Mouse (Mus musculus) kidney, embryonic 14.5 days (tissue): ENCODE results near the gene Cnst. TPM values are rescaled to one million over a fixed set of nuclear protein-coding genes. Genes with fewer than 3 reads are reported as not detected.

Source experiments
- ATAC-seq: fragments of 200-750 bp; cut with Nextera tagmentation; 2 replicates; pipeline ENCODE4 v1.8.0; 2017; ENCODE audit warnings: moderate number of reproducible peaks, mild to moderate bottlenecking, moderate TSS enrichment, moderate library complexity; ENCODE audit not compliant: low FRiP score, low TSS enrichment
- H3K27ac ChIP-seq: fragments of 300-500 bp; sonication (generic); 2 replicates; pipeline ENCODE4 v1.5.1; 2014; ENCODE audit warnings: low read depth, mild to moderate bottlenecking, low read length, moderate library complexity, mixed read lengths
- H3K27me3 ChIP-seq: fragments of 300-500 bp; sonication (generic); 2 replicates; pipeline ENCODE4 v1.6.1; 2014; ENCODE audit warnings: mild to moderate bottlenecking, low read length; ENCODE audit not compliant: control insufficient read depth, insufficient read depth
- H3K36me3 ChIP-seq: fragments of 300-500 bp; sonication (generic); 2 replicates; pipeline ENCODE4 v1.6.1; 2014; ENCODE audit warnings: low read length, mixed read lengths; ENCODE audit not compliant: control insufficient read depth, insufficient read depth
- H3K4me1 ChIP-seq: fragments of 300-500 bp; sonication (generic); 2 replicates; pipeline ENCODE4 v1.6.1; 2014; ENCODE audit warnings: low read length, mixed read lengths; ENCODE audit not compliant: control insufficient read depth, insufficient read depth
- H3K4me2 ChIP-seq: fragments of 300-500 bp; sonication (generic); replicated peaks from 2 replicates; pipeline ENCODE4 v1.6.1; 2014; ENCODE audit warnings: low read depth, mild to moderate bottlenecking, low read length
- H3K4me3 ChIP-seq: fragments of 300-500 bp; sonication (generic); 2 replicates; pipeline ENCODE4 v1.5.1; 2014; ENCODE audit warnings: mild to moderate bottlenecking, low read length
- H3K9ac ChIP-seq: fragments of 300-500 bp; sonication (generic); 2 replicates; pipeline ENCODE4 v1.6.1; 2014; ENCODE audit warnings: low read depth, mild to moderate bottlenecking, low read length, moderate library complexity
- H3K9me3 ChIP-seq: fragments of 300-500 bp; sonication (generic); 2 replicates; pipeline ENCODE4 v1.6.1; 2016; ENCODE audit warnings: low read length; ENCODE audit not compliant: control insufficient read depth
- WGBS: fragments of 180-500 bp; shearing (Covaris S2); extraction: QIAGEN DNeasy Blood & Tissue Kit; methylation state at CpG from one replicate; pipeline ENCODE4 v1.1.7; 2014; 5-methylcytosine and 5-hydroxymethylcytosine counted together
- polyA plus RNA-seq: library from polyadenylated mRNA; unstranded; fragments of >200 nt; fragmentation: Nextera tagmentation; extraction: Ambion mirVana; gene quantifications from 2 replicates; pipeline ENCODE4 v1.2.1, GENCODE M21; 2014

Gene Cnst
- polyA plus RNA-seq, 1 experiment from 2014 or later = 14.1 TPM

- H3K9ac ChIP-seq = no peak overlapping the region
- no peak overlapping the region for H3K4me2 ChIP-seq
- no peaks in the 10 kb centered on the region for H3K4me1 ChIP-seq
- peaks cover 11% of the 10 kb centered on the region for H3K36me3 ChIP-seq
- H3K4me3 ChIP-seq = no peak overlapping the region
- H3K9me3 ChIP-seq = no peaks in the 10 kb centered on the region
- H3K27me3 ChIP-seq = no peaks in the 10 kb centered on the region
- H3K27ac ChIP-seq = no peak overlapping the region
- WGBS = 56% methylated on average over 9 of the region's 9 CpGs
- ATAC-seq = no peak
Observed at GRCm38 (mm10) chr1:179612986-179613505, 66.9 kb downstream of the Cnst start.

- Histone ChIP-seq H3K27me3 (no peaks in the 10 kb centered on the region), H3K4me2 (no peak overlapping the region), H3K27ac (no peak overlapping the region), H3K9me3 (no peaks in the 10 kb centered on the region), H3K36me3 (no peaks in the 10 kb centered on the region), H3K9ac (no peak overlapping the region), H3K4me3 (no peak overlapping the region), H3K4me1 (no peaks in the 10 kb centered on the region)
- no peak for ATAC-seq
- WGBS = 86% methylated on average over 7 of the region's 7 CpGs
Observed at GRCm38 (mm10) chr1:179617426-179617825, 71.3 kb downstream of the Cnst start.

DNA sequence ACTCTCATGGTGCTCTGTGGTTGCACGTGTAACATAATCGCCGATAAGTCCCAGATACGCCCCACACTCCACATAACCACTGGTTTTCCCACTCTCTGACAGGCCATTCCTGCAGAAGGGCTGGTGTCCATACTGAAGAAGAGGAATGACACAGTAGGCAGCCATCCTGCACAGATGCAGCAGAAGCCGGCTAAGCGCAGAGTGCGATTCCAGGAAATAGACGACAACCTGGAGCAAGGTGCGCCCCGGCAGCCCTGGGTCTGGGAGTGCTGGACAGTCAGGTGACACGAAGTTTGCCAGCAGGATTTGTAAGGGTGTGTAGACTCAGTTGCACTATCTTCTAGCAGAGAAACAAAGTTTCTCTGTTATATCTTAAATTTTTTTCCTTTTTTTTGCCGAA lies 76.5 kb downstream of the Cnst start:
- WGBS = 95% methylated on average over 12 of the region's 12 CpGs
- Histone ChIP-seq H3K9me3 (no peaks in the 10 kb centered on the region), H3K27me3 (no peaks in the 10 kb centered on the region), H3K36me3 (peaks cover 11% of the 10 kb centered on the region), H3K4me2 (no peak overlapping the region), H3K9ac (no peak overlapping the region), H3K27ac (no peak overlapping the region), H3K4me3 (no peak overlapping the region), H3K4me1 (no peaks in the 10 kb centered on the region)
- no peak for ATAC-seq

- Histone ChIP-seq H3K27ac (no peak overlapping the region), H3K4me3 (no peak overlapping the region), H3K9me3 (no peaks in the 10 kb centered on the region), H3K4me1 (no peaks in the 10 kb centered on the region), H3K4me2 (no peak overlapping the region), H3K27me3 (no peaks in the 10 kb centered on the region), H3K9ac (no peak overlapping the region), H3K36me3 (peaks cover 11% of the 10 kb centered on the region)
- no peak for ATAC-seq
- WGBS = 65% methylated on average over 4 of the region's 4 CpGs
Observed at GRCm38 (mm10) chr1:179623657-179624056, 77.5 kb downstream of the Cnst start.

- no peak overlapping the region for H3K27ac ChIP-seq
- 66% methylated on average over 4 of the region's 4 CpGs for WGBS
- ATAC-seq = no peak
Observed at GRCm38 (mm10) chr1:179624354-179624753, 78.2 kb downstream of the Cnst start.

DNA sequence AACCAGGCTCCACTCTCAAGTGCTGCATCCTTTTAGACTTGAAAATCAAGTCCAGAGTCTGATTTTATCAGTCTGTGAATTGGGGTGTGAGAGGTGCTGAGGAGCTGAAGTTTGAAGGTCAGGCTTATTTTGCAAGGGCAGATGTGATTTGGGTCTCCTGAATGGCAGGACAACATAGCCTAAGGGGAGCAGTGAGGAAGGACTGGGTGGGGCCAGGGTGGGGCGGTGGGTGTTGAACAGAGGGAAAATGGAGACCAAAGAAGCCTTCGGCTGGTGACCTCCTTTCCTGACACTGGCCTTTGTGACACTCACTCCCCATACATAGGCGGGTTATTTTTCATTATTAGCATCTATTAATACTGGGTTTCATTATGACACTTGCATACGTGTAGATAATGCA lies 81.7 kb downstream of the Cnst start:
- H3K4me1 ChIP-seq = no peaks in the 10 kb centered on the region
- no peaks in the 10 kb centered on the region for H3K9me3 ChIP-seq
- ATAC-seq = no peak
- H3K4me3 ChIP-seq = no peak overlapping the region
- 84% methylated on average over 4 of the region's 4 CpGs for WGBS
- H3K27ac ChIP-seq = no peak overlapping the region
- H3K27me3 ChIP-seq = no peaks in the 10 kb centered on the region
- peaks cover 11% of the 10 kb centered on the region for H3K36me3 ChIP-seq
- H3K4me2 ChIP-seq = no peak overlapping the region
- H3K9ac ChIP-seq = no peak overlapping the region

More at GRCm38 (mm10) chr1:179624354-179624753, 78.2 kb downstream of the Cnst start:
- Histone ChIP-seq H3K4me1 (no peaks in the 10 kb centered on the region), H3K4me3 (no peak overlapping the region), H3K4me2 (no peak overlapping the region), H3K9me3 (no peaks in the 10 kb centered on the region), H3K9ac (no peak overlapping the region), H3K27me3 (no peaks in the 10 kb centered on the region), H3K36me3 (peaks cover 11% of the 10 kb centered on the region)

GRCm38 (mm10) chr1:179628438-179629106 lies 82.4 kb downstream of the Cnst start:
- no peak for ATAC-seq
- WGBS = 59% methylated on average over 8 of the region's 8 CpGs
- H3K4me1 ChIP-seq = no peaks in the 10 kb centered on the region

GRCm38 (mm10) chr1:179629276-179629675 lies 83.1 kb downstream of the Cnst start:
- 76% methylated on average over 5 of the region's 5 CpGs for WGBS
- no peaks in the 10 kb centered on the region for H3K9me3 ChIP-seq
- no peak overlapping the region for H3K27ac ChIP-seq
- no peak overlapping the region for H3K9ac ChIP-seq
- H3K4me1 ChIP-seq = no peaks in the 10 kb centered on the region
- H3K4me3 ChIP-seq = no peak overlapping the region
- H3K4me2 ChIP-seq = no peak overlapping the region
- ATAC-seq = no peak
- peaks cover 11% of the 10 kb centered on the region for H3K36me3 ChIP-seq
- H3K27me3 ChIP-seq = no peaks in the 10 kb centered on the region

More at GRCm38 (mm10) chr1:179628438-179629106, 82.4 kb downstream of the Cnst start:
- Histone ChIP-seq H3K27ac (no peak overlapping the region), H3K9me3 (no peaks in the 10 kb centered on the region), H3K36me3 (peaks cover 11% of the 10 kb centered on the region), H3K4me2 (no peak overlapping the region), H3K9ac (no peak overlapping the region), H3K27me3 (no peaks in the 10 kb centered on the region), H3K4me3 (no peak overlapping the region)

- Histone ChIP-seq H3K4me2 (no peak overlapping the region), H3K4me1 (no peaks in the 10 kb centered on the region), H3K9me3 (no peaks in the 10 kb centered on the region), H3K9ac (no peak overlapping the region), H3K27ac (no peak overlapping the region), H3K27me3 (no peaks in the 10 kb centered on the region), H3K4me3 (no peak overlapping the region), H3K36me3 (no peaks in the 10 kb centered on the region)
- no peak for ATAC-seq
- 82% methylated on average over 11 of the region's 11 CpGs for whole genome bisulfite sequencing
Observed at GRCm38 (mm10) chr1:179632746-179633413, 86.7 kb downstream of the Cnst start.
